Mouse (Mus musculus): ENCODE results near the gene Gm40193.

DNA sequence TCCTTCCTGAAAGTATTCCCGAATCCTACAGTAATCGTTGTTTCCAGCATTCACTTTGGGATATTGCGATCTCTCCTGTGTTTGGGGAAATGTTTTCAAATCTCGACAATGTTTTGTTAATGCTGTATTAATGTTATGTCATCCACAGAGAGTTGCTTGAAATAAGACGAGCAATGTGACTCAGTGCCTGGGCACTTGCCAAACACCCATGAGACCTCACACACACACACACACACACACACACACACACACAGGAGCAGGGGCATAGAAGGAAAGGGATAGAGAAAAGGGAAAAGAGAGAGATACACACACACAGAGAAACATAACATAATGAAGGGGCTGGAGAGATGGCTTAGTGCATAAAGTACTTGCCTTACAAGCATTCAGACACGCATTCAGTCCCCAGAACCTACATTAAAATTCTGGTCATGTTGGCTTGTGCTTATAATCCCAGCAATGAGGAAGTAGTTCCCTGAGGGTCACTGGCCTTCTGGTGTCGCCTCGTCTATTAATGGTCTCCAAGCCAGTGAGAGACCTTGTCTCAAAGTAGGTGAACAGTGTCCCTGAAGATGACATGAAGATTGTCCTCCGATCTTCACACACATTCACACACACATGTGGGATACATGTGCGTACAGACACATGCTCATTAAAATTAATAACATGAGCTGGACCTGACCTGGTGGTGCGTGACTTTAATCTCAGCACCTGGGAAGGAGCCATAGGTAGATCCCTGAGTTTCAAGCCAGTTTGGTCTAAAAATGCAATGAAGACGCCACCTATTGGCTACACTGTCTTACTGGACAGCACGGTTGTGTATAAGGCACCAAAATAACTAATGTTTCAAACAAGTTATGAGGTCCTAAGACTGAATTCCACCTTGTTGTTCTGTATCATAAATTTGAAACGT is 32.9 kb downstream of the Gm40193 start:
- TF ChIP-seq CTCF (IDR thresholded peaks at IDR 0.05; ENCODE audit: borderline replicate concordance, control insufficient read depth, extremely low read depth, insufficient read depth, low read length, poor library complexity) = no peak
- no peak for TF ChIP-seq POLR2A (IDR thresholded peaks at IDR 0.05; ENCODE audit: control insufficient read depth, extremely low read depth, insufficient read depth, low read length, poor library complexity)

Data from thymus, adult 2 months (tissue).